Mouse (Mus musculus) midbrain, embryonic 14.5 days (tissue): ENCODE measurements at regions not wholly inside any gene's neighbourhood (a gene's known extent, or its start where the extent isn't known, plus 50 kb on each side); places are given as distances from the start of the nearest gene placed in this dataset.

ENCODE experiments used
- ATAC-seq: fragments of 200-750 bp; cut with Nextera tagmentation; 2 replicates; pipeline ENCODE4 v1.8.0; 2017; ENCODE audit warnings: moderate number of reproducible peaks, moderate library complexity; ENCODE audit not compliant: low FRiP score, low TSS enrichment
- DNase-seq: peaks from one replicate; pipeline ENCODE4 v3.0.0-alpha.2; 2015
- H3K27ac ChIP-seq: fragments of 300-500 bp; sonication (generic); replicated peaks from 2 replicates; pipeline ENCODE4 v1.5.1; 2014; ENCODE audit warnings: mild to moderate bottlenecking, low read depth, low read length, moderate library complexity
- H3K27me3 ChIP-seq: fragments of 300-500 bp; sonication (generic); 2 replicates; pipeline ENCODE4 v1.6.1; 2014; ENCODE audit warnings: low read length, control low read depth, mixed read lengths; ENCODE audit not compliant: control insufficient read depth, insufficient read depth
- H3K36me3 ChIP-seq: fragments of 300-500 bp; sonication (generic); 2 replicates; pipeline ENCODE4 v1.6.1; 2014; ENCODE audit warnings: low read length, control low read depth; ENCODE audit not compliant: control insufficient read depth, insufficient read depth
- H3K4me1 ChIP-seq: fragments of 300-500 bp; sonication (generic); 2 replicates; pipeline ENCODE4 v1.6.1; 2014; ENCODE audit warnings: mild to moderate bottlenecking, antibody characterized with exemption, low read length, control low read depth; ENCODE audit not compliant: control insufficient read depth, insufficient read depth
- H3K4me2 ChIP-seq: fragments of 300-500 bp; sonication (generic); 2 replicates; pipeline ENCODE4 v1.6.1; 2014; ENCODE audit warnings: mild to moderate bottlenecking, low read length, moderate library complexity
- H3K4me3 ChIP-seq: fragments of 300-500 bp; sonication (generic); replicated peaks from 2 replicates; pipeline ENCODE4 v1.5.1; 2014; ENCODE audit warnings: low read depth, low read length
- H3K9ac ChIP-seq: fragments of 300-500 bp; sonication (generic); replicated peaks from 2 replicates; pipeline ENCODE4 v1.6.1; 2014; ENCODE audit warnings: mild to moderate bottlenecking, low read length, moderate library complexity
- H3K9me3 ChIP-seq: fragments of 300-500 bp; sonication (generic); 2 replicates; pipeline ENCODE4 v1.6.1; 2016; ENCODE audit warnings: low read length, control low read depth, mixed read lengths; ENCODE audit not compliant: control insufficient read depth
- WGBS: fragments of 180-500 bp; shearing (Covaris S2); extraction: QIAGEN DNeasy Blood & Tissue Kit; methylation state at CpG from one replicate; pipeline ENCODE4 v1.1.7; 2014; 5-methylcytosine and 5-hydroxymethylcytosine counted together

- Histone ChIP-seq H3K4me2 (no peak overlapping the region), H3K27ac (no peak overlapping the region), H3K27me3 (no peaks in the 10 kb centered on the region), H3K4me3 (no peak overlapping the region), H3K4me1 (no peaks in the 10 kb centered on the region), H3K9ac (no peak overlapping the region), H3K36me3 (no peaks in the 10 kb centered on the region), H3K9me3 (no peaks in the 10 kb centered on the region)
- DNase-seq (no peak), ATAC-seq (no peak)
- WGBS = 83% methylated on average over 3 of the region's 3 CpGs
Measured at GRCm38 (mm10) chr15:89940591-89940990, 98.9 kb upstream of the Syt10 start.

- Histone ChIP-seq H3K4me1 (no peaks in the 10 kb centered on the region), H3K9me3 (no peaks in the 10 kb centered on the region), H3K4me3 (no peak overlapping the region), H3K27me3 (no peaks in the 10 kb centered on the region), H3K4me2 (no peak overlapping the region), H3K27ac (no peak overlapping the region), H3K36me3 (no peaks in the 10 kb centered on the region), H3K9ac (no peak overlapping the region)
- ATAC-seq (no peak), DNase-seq (no peak)
- WGBS = 91% methylated on average over 3 of the region's 3 CpGs
Measured at GRCm38 (mm10) chr15:89932370-89932769, 90.7 kb upstream of the Syt10 start.

- no peak for DNase-seq
- Histone ChIP-seq H3K4me1 (no peaks in the 10 kb centered on the region), H3K9ac (no peak overlapping the region), H3K36me3 (no peaks in the 10 kb centered on the region), H3K4me3 (no peak overlapping the region), H3K27me3 (no peaks in the 10 kb centered on the region), H3K9me3 (no peaks in the 10 kb centered on the region), H3K4me2 (no peak overlapping the region), H3K27ac (no peak overlapping the region)
- WGBS = 93% methylated on average over 12 of the region's 12 CpGs
- ATAC-seq = no peak
Measured at GRCm38 (mm10) chr15:89915587-89915986, 73.9 kb upstream of the Syt10 start.

- Histone ChIP-seq H3K4me1 (no peaks in the 10 kb centered on the region), H3K27ac (no peak overlapping the region), H3K4me2 (no peak overlapping the region), H3K9ac (no peak overlapping the region), H3K27me3 (no peaks in the 10 kb centered on the region), H3K9me3 (no peaks in the 10 kb centered on the region), H3K36me3 (no peaks in the 10 kb centered on the region), H3K4me3 (no peak overlapping the region)
- WGBS = 43% methylated on average over 1 of the region's 1 CpGs
- DNase-seq (peak; percentile 50), ATAC-seq (no peak)
Measured at GRCm38 (mm10) chr15:89903057-89903456, 61.4 kb upstream of the Syt10 start.

GRCm38 (mm10) chr15:89893668-89894067 is 52.0 kb upstream of the Syt10 start:
- H3K36me3 ChIP-seq = no peaks in the 10 kb centered on the region
- no peak overlapping the region for H3K27ac ChIP-seq
- WGBS = 88% methylated on average over 3 of the region's 3 CpGs
- H3K4me1 ChIP-seq = no peaks in the 10 kb centered on the region
- ATAC-seq (no peak), DNase-seq (no peak)
- no peak overlapping the region for H3K9ac ChIP-seq
- no peaks in the 10 kb centered on the region for H3K27me3 ChIP-seq
- no peak overlapping the region for H3K4me2 ChIP-seq
- no peaks in the 10 kb centered on the region for H3K9me3 ChIP-seq
- H3K4me3 ChIP-seq = no peak overlapping the region
